Mouse (Mus musculus) neural tube, embryonic 15.5 days (tissue): ENCODE measurements at regions not wholly inside any gene's neighbourhood (a gene's known extent, or its start where the extent isn't known, plus 50 kb on each side); places are given as distances from the start of the nearest gene placed in this dataset.

Experiments
- ATAC-seq: fragments of 200-750 bp; cut with Nextera tagmentation; 2 replicates; pipeline ENCODE4 v1.8.0; 2017; ENCODE audit warnings: mild to moderate bottlenecking, moderate TSS enrichment, moderate library complexity; ENCODE audit not compliant: low FRiP score
- H3K27ac ChIP-seq: fragments of 300-500 bp; sonication (generic); replicated peaks from 2 replicates; pipeline ENCODE4 v1.5.1; 2015; ENCODE audit warnings: mild to moderate bottlenecking, inconsistent platforms
- H3K27me3 ChIP-seq: fragments of 300-500 bp; sonication (generic); replicated peaks from 2 replicates; pipeline ENCODE4 v1.6.1; 2015; ENCODE audit warnings: inconsistent platforms
- H3K36me3 ChIP-seq: fragments of 300-500 bp; sonication (generic); 2 replicates; pipeline ENCODE4 v1.6.1; 2015; ENCODE audit warnings: inconsistent platforms
- H3K4me1 ChIP-seq: fragments of 300-500 bp; sonication (generic); 2 replicates; pipeline ENCODE4 v1.6.1; 2015; ENCODE audit warnings: inconsistent platforms
- H3K4me2 ChIP-seq: fragments of 300-500 bp; sonication (generic); 2 replicates; pipeline ENCODE4 v1.6.1; 2015; ENCODE audit warnings: inconsistent platforms, mild to moderate bottlenecking, moderate library complexity
- H3K4me3 ChIP-seq: fragments of 300-500 bp; sonication (generic); replicated peaks from 2 replicates; pipeline ENCODE4 v1.5.1; 2015; ENCODE audit warnings: mild to moderate bottlenecking, inconsistent platforms
- H3K9ac ChIP-seq: fragments of 300-500 bp; sonication (generic); replicated peaks from 2 replicates; pipeline ENCODE4 v1.6.1; 2015; ENCODE audit warnings: mild to moderate bottlenecking, inconsistent platforms
- H3K9me3 ChIP-seq: fragments of 300-500 bp; sonication (generic); replicated peaks from 2 replicates; pipeline ENCODE4 v1.6.1; 2016; ENCODE audit warnings: inconsistent platforms
- WGBS: fragments of 180-500 bp; shearing (Covaris S2); methylation state at CpG from one replicate; pipeline ENCODE4 v1.1.7; 2015; ENCODE audit warnings: mixed read lengths; 5-methylcytosine and 5-hydroxymethylcytosine counted together

DNA sequence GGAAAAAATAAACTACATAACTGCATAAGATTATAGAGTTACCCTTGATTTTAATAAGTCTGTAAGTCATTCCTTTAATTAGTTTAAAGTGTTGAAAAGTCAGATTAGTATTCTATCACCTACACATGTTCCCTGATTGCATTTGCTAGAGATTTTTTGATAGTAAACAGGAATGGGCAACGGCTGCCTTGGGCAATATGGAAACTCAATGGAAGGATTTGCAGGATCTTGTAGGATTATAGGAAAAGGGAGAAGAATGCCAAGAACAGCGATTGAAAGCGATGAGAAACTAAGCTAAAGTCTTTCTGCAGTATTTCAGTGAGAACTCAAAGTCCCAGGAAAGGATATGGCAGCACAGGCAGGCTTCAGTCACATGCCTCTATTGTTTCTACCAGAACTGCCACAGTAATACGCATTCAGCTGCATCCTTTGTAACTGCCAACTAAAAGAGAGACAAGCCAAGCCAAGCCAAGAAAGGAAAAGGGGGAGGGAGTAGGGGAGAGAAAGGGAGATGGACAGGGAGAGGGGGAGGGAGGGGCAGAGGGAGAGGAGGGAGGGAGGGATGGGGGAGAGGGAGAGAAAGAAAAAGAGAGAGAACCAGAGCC lies 340.3 kb downstream of the Kif16b start:
- peak; percentile 53; the same call in 1 of the 2 replicates for ATAC-seq
- Histone ChIP-seq H3K9ac (no peak overlapping the region), H3K4me1 (peaks cover 6% of the 10 kb centered on the region), H3K27ac (no peak overlapping the region; the same call in 1 of the 2 replicates), H3K27me3 (no peaks in the 10 kb centered on the region), H3K4me3 (no peak overlapping the region), H3K4me2 (no peak overlapping the region), H3K9me3 (no peaks in the 10 kb centered on the region), H3K36me3 (no peaks in the 10 kb centered on the region)
- WGBS = 36% methylated on average over 4 of the region's 4 CpGs

DNA sequence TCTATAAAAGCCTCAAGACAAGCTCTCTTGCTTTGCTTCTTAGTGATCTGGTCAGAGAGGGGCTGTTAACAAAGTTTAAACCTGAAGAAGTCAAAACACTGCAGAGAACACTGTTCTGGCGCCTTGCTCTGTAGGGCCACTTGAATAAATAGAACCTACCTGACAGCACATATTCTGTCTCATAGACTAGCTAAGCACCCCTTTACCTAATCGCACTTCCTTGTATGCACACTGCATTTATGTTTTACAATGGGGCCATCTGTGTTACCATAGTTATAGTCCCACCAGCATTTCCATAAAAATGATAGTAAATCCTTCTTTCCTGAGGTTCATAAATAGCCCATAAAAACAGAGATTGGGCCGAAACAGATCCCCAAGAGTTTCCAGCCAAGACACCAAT lies 340.9 kb downstream of the Kif16b start:
- H3K4me3 ChIP-seq = no peak overlapping the region
- H3K4me2 ChIP-seq = no peak overlapping the region
- H3K27me3 ChIP-seq = no peaks in the 10 kb centered on the region
- ATAC-seq = no peak; the same call in 1 of the 2 replicates
- no peaks in the 10 kb centered on the region for H3K9me3 ChIP-seq
- no peak overlapping the region for H3K27ac ChIP-seq
- H3K4me1 ChIP-seq = peaks cover 6% of the 10 kb centered on the region
- no peaks in the 10 kb centered on the region for H3K36me3 ChIP-seq
- WGBS = 41% methylated on average over 3 of the region's 3 CpGs
- no peak overlapping the region for H3K9ac ChIP-seq

DNA sequence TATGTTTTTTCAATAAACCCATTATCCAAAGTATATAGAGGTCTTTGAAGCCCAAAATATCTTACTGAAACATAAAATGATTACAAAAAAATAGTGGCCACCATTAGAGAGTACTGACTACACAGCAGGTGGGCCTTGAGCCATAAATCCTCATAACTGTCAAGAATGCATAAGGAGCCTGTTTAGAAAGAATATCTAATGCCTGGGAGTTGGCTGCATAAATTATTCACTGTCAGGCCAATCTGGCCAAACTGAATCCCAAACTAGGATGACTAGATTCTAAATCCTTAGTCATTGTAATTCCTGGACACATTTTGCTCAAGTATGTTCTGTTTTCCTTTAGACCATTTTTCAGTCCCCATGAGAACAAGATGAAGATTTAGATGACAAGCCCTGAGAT lies 341.4 kb downstream of the Kif16b start:
- peaks cover 6% of the 10 kb centered on the region for H3K4me1 ChIP-seq
- no peaks in the 10 kb centered on the region for H3K27me3 ChIP-seq
- no peaks in the 10 kb centered on the region for H3K9me3 ChIP-seq
- no peak for ATAC-seq
- no peak overlapping the region for H3K27ac ChIP-seq
- no peak overlapping the region for H3K4me2 ChIP-seq
- no peak overlapping the region for H3K9ac ChIP-seq
- no peak overlapping the region for H3K4me3 ChIP-seq
- no peaks in the 10 kb centered on the region for H3K36me3 ChIP-seq

DNA sequence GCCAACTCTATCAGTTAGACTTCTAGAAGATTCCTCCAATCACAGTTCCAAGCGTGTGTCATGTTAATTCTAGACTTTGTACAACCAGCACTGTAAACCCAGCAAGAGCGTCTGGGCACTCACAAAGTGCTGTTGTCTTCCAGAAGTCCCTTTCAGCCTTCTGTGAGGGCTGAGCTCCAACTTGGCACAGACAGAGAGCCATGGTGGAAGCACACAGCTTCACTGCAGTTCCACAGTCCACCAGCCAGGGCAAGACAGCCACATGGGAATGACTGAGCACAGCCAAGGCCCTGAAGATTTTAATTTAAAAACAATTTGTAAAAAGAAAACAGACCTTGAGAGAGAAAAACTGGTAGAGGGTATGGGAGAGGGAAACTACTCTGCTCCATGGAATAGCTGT lies 346.5 kb downstream of the Kif16b start:
- no peak overlapping the region for H3K4me2 ChIP-seq
- H3K4me1 ChIP-seq = peaks cover under 1% of the 10 kb centered on the region; the same call in 1 of the 2 replicates
- no peaks in the 10 kb centered on the region for H3K36me3 ChIP-seq
- H3K9ac ChIP-seq = no peak overlapping the region
- WGBS = 85% methylated on average over 2 of the region's 2 CpGs
- H3K27ac ChIP-seq = no peak overlapping the region
- no peak for ATAC-seq
- no peaks in the 10 kb centered on the region for H3K27me3 ChIP-seq
- H3K4me3 ChIP-seq = no peak overlapping the region
- no peaks in the 10 kb centered on the region for H3K9me3 ChIP-seq

DNA sequence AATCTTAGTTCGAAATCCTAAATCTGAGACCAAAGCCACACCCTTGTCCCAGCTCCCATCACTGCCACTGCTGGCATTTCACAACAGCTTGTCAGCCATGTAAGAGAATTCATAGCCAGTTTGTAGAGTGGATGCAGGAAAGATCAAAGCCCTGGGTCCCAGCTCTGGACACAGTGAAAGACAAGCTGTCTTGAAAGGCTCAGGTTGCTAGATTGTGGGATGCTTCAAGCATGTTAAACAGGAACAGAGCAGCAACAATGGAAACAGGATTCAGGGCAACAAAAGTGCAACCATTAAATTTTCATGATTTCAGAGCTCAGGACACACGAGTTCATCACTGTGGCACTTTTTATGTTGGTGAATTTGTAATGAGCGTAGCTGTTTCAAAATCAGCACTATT lies 349.6 kb downstream of the Kif16b start:
- Histone ChIP-seq H3K4me3 (no peak overlapping the region), H3K36me3 (no peaks in the 10 kb centered on the region), H3K27me3 (no peaks in the 10 kb centered on the region), H3K4me1 (no peaks in the 10 kb centered on the region), H3K9ac (no peak overlapping the region), H3K9me3 (no peaks in the 10 kb centered on the region), H3K4me2 (no peak overlapping the region), H3K27ac (no peak overlapping the region)
- 48% methylated on average over 3 of the region's 3 CpGs for whole genome bisulfite sequencing
- no peak for ATAC-seq

DNA sequence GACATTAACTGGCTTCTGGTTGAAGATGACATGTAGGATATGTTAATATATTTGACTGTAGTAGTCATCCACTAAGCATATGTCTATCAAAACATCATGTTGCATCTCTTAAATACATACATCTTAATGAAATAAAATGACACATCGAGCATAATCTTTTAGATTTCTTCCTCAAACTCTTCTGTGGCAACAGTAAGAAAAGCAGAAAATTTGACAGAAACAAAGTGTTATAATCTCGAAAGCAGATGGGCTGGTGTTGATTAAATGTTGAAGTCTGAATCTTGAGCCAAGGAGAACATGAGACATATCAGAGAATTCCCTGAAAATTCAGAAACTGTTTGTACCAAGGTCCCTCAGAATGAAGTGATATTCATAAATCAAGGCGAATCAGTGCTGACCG lies 352.6 kb downstream of the Kif16b start:
- H3K27ac ChIP-seq = no peak overlapping the region
- no peak for ATAC-seq
- 85% methylated on average over 4 of the region's 4 CpGs for WGBS
- no peaks in the 10 kb centered on the region for H3K36me3 ChIP-seq
- H3K4me3 ChIP-seq = no peak overlapping the region
- no peaks in the 10 kb centered on the region for H3K4me1 ChIP-seq
- H3K9ac ChIP-seq = no peak overlapping the region
- no peaks in the 10 kb centered on the region for H3K27me3 ChIP-seq
- no peak overlapping the region for H3K4me2 ChIP-seq
- H3K9me3 ChIP-seq = no peaks in the 10 kb centered on the region

DNA sequence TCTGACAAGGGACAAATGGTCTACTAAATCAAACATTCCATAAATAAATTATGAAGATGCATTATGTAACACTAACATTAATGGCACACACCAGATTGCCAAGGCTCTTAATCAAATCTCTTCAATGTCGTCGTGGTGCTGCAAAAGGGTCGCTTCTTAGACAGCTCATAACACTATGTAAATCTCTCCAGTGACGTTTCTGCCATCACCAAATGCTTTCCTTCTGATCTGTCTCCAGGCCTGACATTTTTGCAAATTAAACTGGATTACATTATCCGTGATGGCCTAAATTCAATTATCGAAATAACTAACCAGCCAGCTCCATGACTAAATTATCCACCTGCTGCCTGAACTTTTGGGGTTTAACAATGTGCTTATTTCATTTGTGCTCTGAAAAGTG lies 356.4 kb downstream of the Kif16b start:
- Histone ChIP-seq H3K9me3 (no peaks in the 10 kb centered on the region), H3K36me3 (no peaks in the 10 kb centered on the region), H3K27me3 (no peaks in the 10 kb centered on the region), H3K4me3 (no peak overlapping the region), H3K27ac (no peak overlapping the region), H3K4me1 (no peaks in the 10 kb centered on the region), H3K4me2 (no peak overlapping the region), H3K9ac (no peak overlapping the region)
- ATAC-seq = no peak
- WGBS = 57% methylated on average over 6 of the region's 6 CpGs

DNA sequence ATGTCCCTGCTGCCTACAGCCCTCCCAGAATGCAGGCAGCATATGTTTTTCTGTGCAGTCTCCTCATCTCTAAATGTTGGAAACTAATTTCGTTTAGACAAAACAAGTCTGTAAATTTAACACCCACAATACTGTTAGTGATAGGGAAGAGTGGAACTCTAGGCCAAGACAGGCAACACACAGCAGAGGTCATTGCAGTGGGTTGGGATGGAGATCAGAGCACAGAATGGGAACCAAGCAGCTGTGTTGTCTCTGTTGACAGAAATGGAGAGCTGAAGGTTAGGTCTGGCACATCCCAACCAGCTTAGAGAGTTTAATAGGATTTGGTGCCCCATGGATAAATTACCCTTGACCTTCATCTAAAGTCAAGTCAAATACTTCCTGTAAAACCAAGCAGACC lies 361.4 kb downstream of the Kif16b start:
- H3K9ac ChIP-seq = no peak overlapping the region
- H3K4me3 ChIP-seq = no peak overlapping the region

DNA sequence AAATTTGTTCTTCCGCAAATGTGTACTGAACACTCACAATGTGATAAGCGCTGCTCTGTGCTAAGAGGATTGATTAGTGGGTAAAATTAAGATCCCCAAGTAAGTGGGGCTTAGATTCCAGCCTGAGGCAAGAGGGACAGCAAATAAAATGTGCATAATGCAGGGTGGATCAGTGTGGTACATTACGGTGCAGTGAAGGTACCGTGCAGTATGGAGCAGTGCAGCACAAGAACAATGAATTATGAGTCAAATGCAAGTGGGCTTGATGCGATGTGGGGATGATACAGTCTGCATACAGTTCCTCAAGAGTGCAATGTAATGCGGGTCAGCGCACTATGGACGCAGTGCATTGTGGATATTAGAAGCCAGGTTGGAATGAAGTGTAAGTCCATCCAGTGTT lies 367.8 kb downstream of the Kif16b start:
- no peaks in the 10 kb centered on the region for H3K9me3 ChIP-seq
- no peak overlapping the region for H3K4me2 ChIP-seq
- no peak overlapping the region for H3K9ac ChIP-seq
- no peaks in the 10 kb centered on the region for H3K36me3 ChIP-seq
- WGBS = 82% methylated on average over 8 of the region's 8 CpGs
- no peaks in the 10 kb centered on the region for H3K27me3 ChIP-seq
- H3K4me1 ChIP-seq = no peaks in the 10 kb centered on the region
- no peak overlapping the region for H3K4me3 ChIP-seq
- ATAC-seq = no peak
- H3K27ac ChIP-seq = no peak overlapping the region

More for the DNA sequence above, 361.4 kb downstream of the Kif16b start:
- H3K4me1 ChIP-seq = no peaks in the 10 kb centered on the region
- H3K27me3 ChIP-seq = no peaks in the 10 kb centered on the region
- H3K9me3 ChIP-seq = no peaks in the 10 kb centered on the region
- H3K36me3 ChIP-seq = no peaks in the 10 kb centered on the region
- no peak overlapping the region for H3K27ac ChIP-seq
- 68% methylated on average over 1 of the region's 1 CpGs for WGBS
- H3K4me2 ChIP-seq = no peak overlapping the region
- ATAC-seq = no peak

DNA sequence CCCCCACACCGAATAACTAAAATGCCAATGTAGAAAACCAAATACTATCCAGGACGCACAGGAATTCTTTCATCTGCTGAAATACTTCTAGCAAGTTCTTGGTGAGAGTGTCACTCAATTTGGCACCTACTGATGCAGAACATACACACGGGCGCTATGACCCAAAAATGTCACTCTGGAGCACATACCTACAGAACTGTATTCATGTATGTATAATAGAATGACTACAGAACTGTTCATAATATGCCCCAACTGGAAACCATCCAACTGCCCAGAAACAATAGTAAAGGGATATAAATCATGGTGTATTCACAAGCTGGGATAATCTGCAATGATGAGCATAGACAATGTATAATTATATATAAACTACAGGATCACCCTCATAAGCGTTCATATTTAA lies 378.9 kb downstream of the Kif16b start:
- H3K4me1 ChIP-seq = no peaks in the 10 kb centered on the region
- no peak overlapping the region for H3K4me2 ChIP-seq
- no peak for ATAC-seq
- no peak overlapping the region for H3K27ac ChIP-seq
- no peaks in the 10 kb centered on the region for H3K27me3 ChIP-seq
- no peaks in the 10 kb centered on the region for H3K9me3 ChIP-seq
- no peak overlapping the region for H3K4me3 ChIP-seq
- no peak overlapping the region for H3K9ac ChIP-seq
- 92% methylated on average over 5 of the region's 5 CpGs for WGBS
- H3K36me3 ChIP-seq = no peaks in the 10 kb centered on the region

DNA sequence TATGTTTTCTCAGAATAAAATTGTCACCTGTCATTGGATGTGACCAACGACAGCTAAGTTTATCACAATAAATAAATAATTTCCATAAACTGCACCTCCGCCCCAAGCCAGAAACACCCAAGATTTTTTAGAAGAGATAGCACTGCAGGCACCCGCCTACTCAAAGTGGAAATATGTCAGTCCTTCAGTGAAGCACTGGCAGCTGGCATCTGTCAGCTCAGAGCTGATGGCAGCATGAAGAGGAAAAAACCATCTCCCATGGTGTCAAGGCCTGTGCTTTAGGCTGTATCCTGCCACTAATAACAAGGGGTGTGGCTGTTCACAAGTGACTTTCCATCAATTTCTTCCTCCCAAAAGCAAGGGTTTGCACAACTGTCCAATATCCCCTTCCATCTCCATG lies 383.6 kb downstream of the Kif16b start:
- no peaks in the 10 kb centered on the region for H3K4me1 ChIP-seq
- H3K9me3 ChIP-seq = no peaks in the 10 kb centered on the region
- H3K9ac ChIP-seq = no peak overlapping the region
- H3K4me2 ChIP-seq = no peak overlapping the region
- ATAC-seq = no peak
- H3K36me3 ChIP-seq = no peaks in the 10 kb centered on the region
- 90% methylated on average over 3 of the region's 3 CpGs for WGBS
- no peak overlapping the region for H3K27ac ChIP-seq
- no peak overlapping the region for H3K4me3 ChIP-seq
- no peaks in the 10 kb centered on the region for H3K27me3 ChIP-seq

DNA sequence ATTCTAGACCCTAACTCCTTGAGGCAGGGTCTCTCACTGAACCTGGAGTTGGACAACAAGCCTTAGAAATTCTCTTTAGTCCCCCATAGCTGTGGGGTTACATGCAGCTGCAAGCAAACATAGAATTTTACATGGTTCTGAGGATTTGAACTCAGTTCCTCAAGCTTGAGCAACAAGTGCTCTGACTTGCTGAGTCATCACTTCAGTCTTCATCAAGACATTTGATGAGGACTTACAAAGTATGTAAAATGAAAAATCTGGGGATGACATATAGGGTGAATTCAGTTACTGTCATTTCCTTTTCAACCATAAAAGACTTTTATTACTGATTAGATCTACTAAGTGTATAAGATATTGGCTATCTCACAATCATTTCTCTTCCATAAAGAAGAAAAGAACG lies 396.1 kb downstream of the Kif16b start:
- Histone ChIP-seq H3K36me3 (no peaks in the 10 kb centered on the region), H3K4me1 (no peaks in the 10 kb centered on the region), H3K9ac (no peak overlapping the region), H3K9me3 (no peaks in the 10 kb centered on the region), H3K4me3 (no peak overlapping the region), H3K27me3 (no peaks in the 10 kb centered on the region), H3K27ac (no peak overlapping the region), H3K4me2 (no peak overlapping the region)
- 86% methylated on average over 1 of the region's 1 CpGs for WGBS
- no peak for ATAC-seq
